Mouse (Mus musculus) 3134 (cell line): Measurements from ENCODE around the gene Hoxa10.

Experiments
- DNase-seq: peaks from one replicate; pipeline ENCODE4 v3.0.0-alpha.2; 2011; ENCODE audit warnings: low spot score; ENCODE audit not compliant: insufficient read length; ENCODE audit errors: extremely low read depth

The Hoxa10 gene

DNA sequence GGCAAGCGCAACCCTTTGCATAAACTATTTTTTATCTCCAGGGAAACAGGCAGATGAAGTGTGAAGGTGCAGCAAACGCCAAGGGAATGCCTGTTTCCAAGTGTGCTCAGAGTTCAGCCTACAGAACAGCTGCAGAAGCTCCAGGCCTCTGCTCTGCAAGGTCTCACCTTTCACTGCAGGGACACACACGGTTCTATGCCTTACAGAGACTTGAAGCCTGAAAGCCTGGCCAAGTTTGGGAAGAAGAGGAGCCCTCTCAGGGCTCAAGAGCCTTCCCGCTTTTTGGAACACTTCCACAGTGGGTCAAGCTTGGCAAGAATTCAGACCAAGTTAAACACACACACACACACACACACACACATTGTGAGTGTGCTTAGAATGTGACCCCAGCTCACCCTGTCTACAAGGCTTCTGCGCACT, 51.5 kb downstream of the Hoxa10 start:
- no peak for DNase-seq

DNA sequence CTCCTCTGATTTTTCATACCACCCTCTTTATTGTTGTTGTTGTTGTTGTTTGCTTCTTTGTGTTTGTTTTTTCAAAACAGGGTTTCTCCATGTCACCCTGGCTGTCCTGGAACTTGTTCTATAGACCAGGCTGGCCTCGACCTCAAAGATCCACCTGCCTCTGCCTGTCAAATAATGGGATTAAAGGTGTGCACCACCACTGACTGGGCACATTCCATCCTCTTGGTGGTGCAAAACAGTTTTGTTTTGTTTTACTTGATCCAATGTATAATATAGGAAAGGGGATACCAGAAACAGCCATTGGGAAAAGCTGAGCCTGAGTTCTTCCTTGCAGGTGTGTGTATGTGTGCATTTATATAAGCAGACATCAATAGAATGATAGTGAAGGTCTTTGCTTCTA, 54.2 kb downstream of the Hoxa10 start:
- DNase-seq = no peak

- no peak for DNase-seq
Observed at GRCm38 (mm10) chr6:52185834-52186233, 54.8 kb downstream of the Hoxa10 start.

DNA sequence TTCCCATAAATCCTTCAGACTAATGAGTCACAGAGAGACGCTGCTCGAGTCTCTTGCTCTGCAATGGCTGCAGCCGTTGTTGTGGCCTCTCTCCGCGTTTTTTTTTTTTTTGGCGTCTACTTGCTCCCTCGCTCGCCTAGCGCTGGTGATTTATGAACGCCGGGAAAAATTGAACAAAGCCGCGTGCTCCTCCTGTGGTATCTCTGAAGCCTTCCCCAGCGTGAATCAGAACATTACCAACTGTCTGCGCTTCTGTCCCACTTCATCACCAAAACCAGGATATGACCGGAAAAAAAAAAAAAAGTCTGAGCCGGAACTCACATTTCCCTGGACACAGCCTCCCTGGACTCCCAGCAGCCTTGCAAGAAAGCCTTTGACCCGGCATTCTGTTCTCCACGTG, 55.4 kb downstream of the Hoxa10 start:
- peak; percentile 29 for DNase-seq

- DNase-seq = no peak
Observed at GRCm38 (mm10) chr6:52184668-52185067, 56.0 kb downstream of the Hoxa10 start.

GRCm38 (mm10) chr6:52183311-52184080, 57.2 kb downstream of the Hoxa10 start:
- DNase-seq = peak; percentile 32

DNA sequence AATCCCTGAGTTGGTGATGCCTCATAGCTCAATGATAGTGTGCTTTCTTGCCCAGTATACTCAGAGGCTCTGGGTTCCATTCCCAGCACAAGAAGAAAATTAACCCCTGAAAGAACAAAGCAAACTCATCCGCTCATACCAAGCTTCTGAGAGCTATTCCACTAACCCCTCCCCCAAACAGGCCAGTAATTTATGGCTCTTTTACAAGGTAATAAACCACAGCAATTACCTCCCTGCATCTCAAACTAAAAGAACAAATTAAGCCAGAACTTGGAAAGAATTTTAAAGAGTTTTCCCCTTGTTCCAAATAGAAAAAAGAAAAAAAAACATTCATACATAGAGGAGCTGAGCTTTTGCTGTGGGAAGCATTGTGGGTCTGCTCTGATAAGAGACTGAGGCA, 57.9 kb downstream of the Hoxa10 start:
- DNase-seq = no peak

DNA sequence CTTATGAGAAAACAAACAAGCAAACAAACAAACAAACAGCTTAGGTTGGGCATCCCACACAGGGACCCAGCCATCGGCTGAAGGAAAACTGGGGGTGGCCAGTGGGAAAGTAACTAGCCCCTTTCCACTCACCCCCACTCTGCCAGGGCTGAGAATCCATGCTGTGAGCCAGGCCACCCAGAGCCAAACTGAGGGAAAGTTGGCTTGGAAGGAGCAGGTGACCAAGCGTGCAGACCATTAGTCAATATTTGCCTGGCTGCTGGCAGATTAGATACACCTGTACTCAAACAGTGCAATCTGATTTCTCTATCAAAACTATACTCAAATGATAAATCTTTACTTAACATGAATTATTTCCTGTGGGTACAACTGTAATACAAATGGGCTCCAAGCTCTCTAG, 58.6 kb downstream of the Hoxa10 start:
- DNase-seq = no peak
